In genomic region chr12:87131619-87132018, GRCm38 (mm10) we compare ENCODE assay signal across 8 mouse cellular contexts. TPM values are rescaled to one million over a fixed set of nuclear protein-coding genes. Genes with fewer than 3 reads are reported as not detected.
DNase-seq lines count a peak whose midpoint lies in the region; ATAC-seq and TF ChIP-seq lines count a peak whose summit lies in the region.

No protein-coding gene starts in this region.

- no peak for TF ChIP-seq POLR2A in heart, adult 2 months (IDR thresholded peaks at IDR 0.05; ENCODE audit: insufficient read depth, low read depth, low read length)

- no peaks in the 10 kb centered on the region for H3K27me3 ChIP-seq in heart, adult 2 months (ENCODE audit: control insufficient read depth, insufficient read depth, low read length)
- no peaks in the 10 kb centered on the region for H3K27me3 ChIP-seq in heart, embryonic 11.5 days (ENCODE audit: control insufficient read depth, insufficient read depth, low read length)

- no peak for DNase-seq in heart, adult 2 months
- peak; percentile 35 for DNase-seq in right cerebral cortex, postnatal 4 days
- no peak for DNase-seq in right cerebral cortex, postnatal 10 days (ENCODE audit: low spot score in 2 of 2)
- peak; percentile 43 for DNase-seq in embryo, embryonic 11 days
- DNase-seq in lung, postnatal 14 days: peak; percentile 57
- no peak for DNase-seq in right cerebral cortex, postnatal 36 days (ENCODE audit: low spot score in 2 of 2)
- no peak for DNase-seq in right cerebral cortex, adult 2 months (ENCODE audit: low spot score in 2 of 2)

- WGBS in heart, adult 2 months: 44% methylated on average over 3 of the region's 3 CpGs
- WGBS in heart, embryonic 11.5 days (ENCODE audit: insufficient replicate concordance): 47% methylated on average over 3 of the region's 3 CpGs

- ATAC-seq in heart, embryonic 11.5 days (replicated peaks; ENCODE audit: insufficient number of reproducible peaks, low FRiP score, low TSS enrichment): no peak

- H3K36me3 ChIP-seq in heart, adult 2 months (ENCODE audit: control insufficient read depth, insufficient read depth, low read length): no peaks in the 10 kb centered on the region
- no peaks in the 10 kb centered on the region; the same call in 1 of the 2 replicates for H3K36me3 ChIP-seq in heart, embryonic 11.5 days (ENCODE audit: control insufficient read depth, insufficient read depth, low read length)

- no peaks in the 10 kb centered on the region for H3K79me2 ChIP-seq in heart, adult 2 months (replicated peaks; ENCODE audit: control insufficient read depth, insufficient read depth, low read length)

- H3K9ac ChIP-seq in heart, adult 2 months (ENCODE audit: low read depth, low read length): no peak overlapping the region
- H3K9ac ChIP-seq in heart, embryonic 11.5 days (ENCODE audit: low read depth, low read length): no peak overlapping the region

- no peak for TF ChIP-seq EP300 in heart, adult 2 months (IDR thresholded peaks at IDR 0.05; ENCODE audit: insufficient read depth, low read depth, low read length)

- intact Hi-C loops in heart, adult 2 months (cut with DNase I): loop anchor here (2.0 to 5.0 kb wide), 2 partner anchors 141 to 203 kb away; no protein-coding TSS in a partner anchor

- TF ChIP-seq CTCF in heart, adult 2 months (IDR thresholded peaks at IDR 0.05): peak; percentile 66

- H3K9me3 ChIP-seq in heart, embryonic 11.5 days (replicated peaks; ENCODE audit: control insufficient read depth, low read length): no peaks in the 10 kb centered on the region

- no peak overlapping the region for H3K4me3 ChIP-seq in heart, adult 2 months
- no peak overlapping the region for H3K4me3 ChIP-seq in heart, embryonic 11.5 days (ENCODE audit: low read depth, low read length)

- no peak overlapping the region for H3K4me2 ChIP-seq in heart, embryonic 11.5 days

- no peak overlapping the region for H3K27ac ChIP-seq in heart, adult 2 months
- H3K27ac ChIP-seq in heart, embryonic 11.5 days (ENCODE audit: low read depth, low read length): no peak overlapping the region

- no peaks in the 10 kb centered on the region for H3K4me1 ChIP-seq in heart, adult 2 months (ENCODE audit: control insufficient read depth, insufficient read depth, low read length)
- peaks cover 10% of the 10 kb centered on the region; the same call in 1 of the 2 replicates for H3K4me1 ChIP-seq in heart, embryonic 11.5 days (ENCODE audit: control insufficient read depth, insufficient read depth, low read length)

RNA-seq across cellular contexts. Expression of gene Gstz1, which starts 15.3 kb away (rescaled TPM):
- total RNA-seq in heart, adult 2 months (2021): 10 to 100 TPM; 43.1 to 46.0 TPM
- 66.7 and 89.0 TPM in 2 replicates for polyA plus RNA-seq in heart, adult 2 months (2012; rRNA removed)
- 49.0 and 52.7 TPM in 2 replicates for polyA plus RNA-seq in heart, embryonic 11.5 days (2014; fragmentation: Nextera tagmentation; extraction: Ambion mirVana)

RNA-seq across cellular contexts. Expression of gene Pomt2, which starts 16.1 kb away (rescaled TPM):
- 1 to 10 TPM; 9.4 to 9.7 TPM for total RNA-seq in heart, adult 2 months (2021)
- polyA plus RNA-seq in heart, adult 2 months (2012; rRNA removed): 9.8 and 18.9 TPM in 2 replicates
- 14.5 and 15.2 TPM in 2 replicates for polyA plus RNA-seq in heart, embryonic 11.5 days (2014; fragmentation: Nextera tagmentation; extraction: Ambion mirVana)

RNA-seq across cellular contexts. Expression of gene Ngb, which starts 29.3 kb away (rescaled TPM):
- not detected for total RNA-seq in heart, adult 2 months (2021)
- 0.14 and 0.26 TPM in 2 replicates for polyA plus RNA-seq in heart, adult 2 months (2012; rRNA removed)
- 0.16 TPM in 1 of 2 replicates, not detected in the other for polyA plus RNA-seq in heart, embryonic 11.5 days (2014; fragmentation: Nextera tagmentation; extraction: Ambion mirVana)

Comparison
In these comparisons a context has a peak if more than half of its experiments do, and no peak if none do; other contexts are left out.
1. DNase-seq: peak in right cerebral cortex, postnatal 4 days (single experiment), embryo, embryonic 11 days (single experiment) and lung, postnatal 14 days (single experiment); none in heart, adult 2 months (0 of 2), right cerebral cortex, postnatal 10 days (0 of 2), right cerebral cortex, postnatal 36 days (0 of 2) and right cerebral cortex, adult 2 months (0 of 2).